Mouse (Mus musculus) G1E (cell line): ENCODE data around the gene Zfp366. TPM values are rescaled to one million over a fixed set of nuclear protein-coding genes. Genes with fewer than 3 reads are reported as not detected.

ENCODE experiments used
- ATAC-seq: 2 replicates; pipeline ENCODE4 v1.8.0; 2016; ENCODE audit warnings: mild to moderate bottlenecking; ENCODE audit not compliant: insufficient number of reproducible peaks, poor library complexity, low FRiP score, severe bottlenecking; ENCODE audit errors: extremely low read depth
- DNase-seq: peaks from one replicate; pipeline ENCODE4 v3.0.0; 2012; ENCODE audit warnings: low spot score
- H3K27me3 ChIP-seq: 2 replicates; pipeline ENCODE4 v1.6.1; 2012; ENCODE audit warnings: mild to moderate bottlenecking, low read length, inconsistent platforms; ENCODE audit not compliant: insufficient read depth
- H3K36me3 ChIP-seq: replicated peaks from 2 replicates; pipeline ENCODE3; 2012; ENCODE audit warnings: mild to moderate bottlenecking, inconsistent platforms
- H3K4me1 ChIP-seq: 2 replicates; pipeline ENCODE4 v1.6.1; 2012; ENCODE audit warnings: low read depth, low read length, inconsistent platforms, mixed read lengths; ENCODE audit not compliant: insufficient read depth
- H3K4me3 ChIP-seq: 2 replicates; pipeline ENCODE4 v1.5.1; 2012; ENCODE audit warnings: low read depth, mild to moderate bottlenecking, inconsistent platforms, low read length, moderate library complexity, mixed read lengths
- H3K9me3 ChIP-seq: replicated peaks from 2 replicates; pipeline ENCODE4 v1.6.1; 2012; ENCODE audit warnings: inconsistent platforms
- CTCF ChIP-seq: IDR thresholded peaks from 2 replicates; pipeline ENCODE4 v1.5.1; 2012; ENCODE audit warnings: low read depth, low read length, inconsistent platforms, mixed read lengths
- GATA1 ChIP-seq: IDR thresholded peaks from 2 replicates; pipeline ENCODE4 v1.6.1; 2012; ENCODE audit warnings: borderline replicate concordance, low read length, inconsistent platforms, mixed read lengths
- GATA2 ChIP-seq: IDR thresholded peaks from 2 replicates; pipeline ENCODE4 v1.6.1; 2012; ENCODE audit warnings: low read depth, low read length, inconsistent platforms, borderline replicate concordance
- POLR2AphosphoS5 ChIP-seq: IDR thresholded peaks from 2 replicates; pipeline ENCODE4 v1.6.1; 2012; ENCODE audit warnings: low read depth, low read length, inconsistent platforms; ENCODE audit not compliant: insufficient replicate concordance
- TAL1 ChIP-seq: conservative IDR thresholded peaks from 2 replicates; pipeline ENCODE4 v1.6.1; 2012; ENCODE audit warnings: low read depth, low read length, inconsistent platforms, mixed read lengths
- polyA plus RNA-seq: library from polyadenylated mRNA; stranded (reverse); fragments of >175 nt; gene quantifications from 2 replicates; pipeline ENCODE4 v1.2.3, GENCODE M21; 2012
- total RNA-seq, 2 experiments: library from RNA; stranded (forward) in 1 of 2; stranded (reverse) in 1 of 2; fragments of 200-1000 nt in 1 of 2; fragments of >200 nt in 1 of 2; fragmentation: Nextera tagmentation in 1 of 2; gene quantifications; 2 replicates each; pipeline ENCODE4 v1.2.3; 2014 to 2017

The Zfp366 gene
- total and polyA plus RNA-seq, 3 experiments, result 0.05 TPM; not detected in 2

GRCm38 (mm10) chr13:99196314-99196713 lies 11.7 kb downstream of the Zfp366 start:
- no peak overlapping the region for H3K4me3 ChIP-seq
- peaks cover 6% of the 10 kb centered on the region for H3K27me3 ChIP-seq
- no peak for ATAC-seq

GRCm38 (mm10) chr13:99196865-99197264 lies 12.2 kb downstream of the Zfp366 start:
- H3K27me3 ChIP-seq, result peaks cover 8% of the 10 kb centered on the region
- no peak for ATAC-seq
- H3K9me3 ChIP-seq, result no peaks in the 10 kb centered on the region
- no peak for TF ChIP-seq POLR2AphosphoS5
- no peak for TF ChIP-seq GATA2
- TF ChIP-seq GATA1, result no peak
- no peak for TF ChIP-seq CTCF
- no peak for TF ChIP-seq TAL1
- DNase-seq, result no peak
- H3K36me3 ChIP-seq, result no peaks in the 10 kb centered on the region
- H3K4me1 ChIP-seq, result no peaks in the 10 kb centered on the region
- no peak overlapping the region for H3K4me3 ChIP-seq

More at GRCm38 (mm10) chr13:99196314-99196713, 11.7 kb downstream of the Zfp366 start:
- DNase-seq, result no peak
- H3K4me1 ChIP-seq, result no peaks in the 10 kb centered on the region
- H3K36me3 ChIP-seq, result no peaks in the 10 kb centered on the region
- no peaks in the 10 kb centered on the region for H3K9me3 ChIP-seq
- TF ChIP-seq POLR2AphosphoS5 (no peak), GATA1 (no peak), GATA2 (no peak), TAL1 (no peak)

- no peak overlapping the region for H3K4me3 ChIP-seq
- DNase-seq (no peak), ATAC-seq (no peak)
- peaks cover 14% of the 10 kb centered on the region for H3K27me3 ChIP-seq
- no peaks in the 10 kb centered on the region for H3K36me3 ChIP-seq
- TF ChIP-seq GATA1, result no peak
- TF ChIP-seq POLR2AphosphoS5, result no peak
- TF ChIP-seq GATA2, result no peak
- TF ChIP-seq CTCF, result no peak
- no peak for TF ChIP-seq TAL1
- H3K4me1 ChIP-seq, result no peaks in the 10 kb centered on the region
- H3K9me3 ChIP-seq, result no peaks in the 10 kb centered on the region
Measured at GRCm38 (mm10) chr13:99201647-99202574, 17.3 kb downstream of the Zfp366 start.

GRCm38 (mm10) chr13:99207214-99207613 lies 22.6 kb downstream of the Zfp366 start:
- H3K9me3 ChIP-seq, result no peaks in the 10 kb centered on the region
- H3K4me3 ChIP-seq, result no peak overlapping the region
- H3K36me3 ChIP-seq, result no peaks in the 10 kb centered on the region
- H3K27me3 ChIP-seq, result peaks cover 7% of the 10 kb centered on the region; the same call in 1 of the 2 replicates
- H3K4me1 ChIP-seq, result no peaks in the 10 kb centered on the region
- no peak for ATAC-seq
- TF ChIP-seq CTCF (no peak), POLR2AphosphoS5 (no peak), GATA2 (no peak), GATA1 (no peak), TAL1 (no peak)
- DNase-seq, result no peak

- no peaks in the 10 kb centered on the region for H3K4me1 ChIP-seq
- no peak for ATAC-seq
Measured at GRCm38 (mm10) chr13:99209859-99210258, 25.2 kb downstream of the Zfp366 start.

GRCm38 (mm10) chr13:99210837-99211236 lies 26.2 kb downstream of the Zfp366 start:
- TF ChIP-seq GATA2, result no peak
- no peak for TF ChIP-seq CTCF
- TF ChIP-seq POLR2AphosphoS5, result no peak
- no peak for TF ChIP-seq GATA1
- no peak for TF ChIP-seq TAL1

More at GRCm38 (mm10) chr13:99209859-99210258, 25.2 kb downstream of the Zfp366 start:
- no peak for TF ChIP-seq POLR2AphosphoS5
- no peak for TF ChIP-seq GATA1
- TF ChIP-seq GATA2, result no peak
- TF ChIP-seq CTCF, result no peak
- no peak for TF ChIP-seq TAL1
- no peaks in the 10 kb centered on the region for H3K9me3 ChIP-seq
- no peaks in the 10 kb centered on the region for H3K27me3 ChIP-seq
- H3K36me3 ChIP-seq, result no peaks in the 10 kb centered on the region
- DNase-seq, result no peak
- no peak overlapping the region for H3K4me3 ChIP-seq

More at GRCm38 (mm10) chr13:99210837-99211236, 26.2 kb downstream of the Zfp366 start:
- Histone ChIP-seq H3K4me3 (no peak overlapping the region), H3K36me3 (no peaks in the 10 kb centered on the region), H3K9me3 (no peaks in the 10 kb centered on the region), H3K4me1 (no peaks in the 10 kb centered on the region), H3K27me3 (no peaks in the 10 kb centered on the region)
- DNase-seq (no peak), ATAC-seq (no peak)
